Mouse (Mus musculus): ENCODE measurements around the gene Cln5. TPM values are rescaled to one million over a fixed set of nuclear protein-coding genes. Genes with fewer than 3 reads are reported as not detected.

The Cln5 gene
- 10 to 100 TPM; 14.4 to 15.2 TPM for total RNA-seq (2021)
- long read RNA-seq, experiment 1, transcript Cln5-201 (4 exons, 2,445 nt) = major isoform, 16 of 21 reads
- long read RNA-seq, experiment 1, partial matches to known transcripts = 2 of 21 reads
- long read RNA-seq, experiment 1, other reads (novel, unspliced or antisense) = 3 of 21 reads
- long read RNA-seq, experiment 2, transcript Cln5-201 (4 exons, 2,445 nt) = major isoform, 26 of 30 reads
- long read RNA-seq, experiment 2, partial matches to known transcripts = 0 of 30 reads
- long read RNA-seq, experiment 2, other reads (novel, unspliced or antisense) = 4 of 30 reads

- DNase-seq (ENCODE audit: low spot score in 2 of 2) = peak; percentile 95
Measured at GRCm38 (mm10) chr14:103069864-103070611, at the start of gene Cln5. Gene Cln5, plus strand, starts transcription at chr14:103070216.

GRCm38 (mm10) chr14:103029203-103029602 lies 40.8 kb upstream of the Cln5 start:
- DNase-seq (ENCODE audit: low spot score in 2 of 2) = no peak

GRCm38 (mm10) chr14:103033271-103033823 lies 36.7 kb upstream of the Cln5 start:
- DNase-seq (ENCODE audit: low spot score in 2 of 2) = no peak

GRCm38 (mm10) chr14:103034076-103034475 lies 35.9 kb upstream of the Cln5 start:
- DNase-seq (ENCODE audit: low spot score in 2 of 2) = no peak

GRCm38 (mm10) chr14:103037016-103037415 lies 33.0 kb upstream of the Cln5 start:
- no peak for DNase-seq (ENCODE audit: low spot score in 2 of 2)

GRCm38 (mm10) chr14:103046677-103047076 lies 23.3 kb upstream of the Cln5 start, which contains the start of gene Acod1:
Gene Acod1, plus strand, starts transcription at chr14:103046977.
- DNase-seq (ENCODE audit: low spot score in 2 of 2) = no peak

- DNase-seq (ENCODE audit: low spot score in 2 of 2) = no peak
Measured at GRCm38 (mm10) chr14:103048292-103049086, 21.5 kb upstream of the Cln5 start.

- DNase-seq (ENCODE audit: low spot score in 2 of 2) = peak; percentile 42 to 80
Measured at GRCm38 (mm10) chr14:103051159-103051769, 18.8 kb upstream of the Cln5 start.

GRCm38 (mm10) chr14:103054731-103055130 lies 15.3 kb upstream of the Cln5 start:
- DNase-seq (ENCODE audit: low spot score in 2 of 2) = no peak

- no peak for DNase-seq (ENCODE audit: low spot score in 2 of 2)
Measured at GRCm38 (mm10) chr14:103056601-103057000, 13.4 kb upstream of the Cln5 start.

- no peak for DNase-seq (ENCODE audit: low spot score in 2 of 2)
Measured at GRCm38 (mm10) chr14:103058998-103059397, 11.0 kb upstream of the Cln5 start.

- no peak for DNase-seq (ENCODE audit: low spot score in 2 of 2)
Measured at GRCm38 (mm10) chr14:103059495-103059894, 10.5 kb upstream of the Cln5 start.

- DNase-seq (ENCODE audit: low spot score in 2 of 2) = peak in 1 of 2 experiments; percentile 61
Measured at GRCm38 (mm10) chr14:103065294-103066167, 4.5 kb upstream of the Cln5 start.

GRCm38 (mm10) chr14:103069465-103069863 lies 552 bp upstream of the Cln5 start:
- no peak for DNase-seq (ENCODE audit: low spot score in 2 of 2)

- DNase-seq (ENCODE audit: low spot score in 2 of 2) = no peak
Measured at GRCm38 (mm10) chr14:103070790-103071189, 774 bp downstream of the Cln5 start.

- DNase-seq (ENCODE audit: low spot score in 2 of 2) = no peak
Measured at GRCm38 (mm10) chr14:103071471-103071870, 1.5 kb downstream of the Cln5 start.

GRCm38 (mm10) chr14:103072731-103073130 lies 2.7 kb downstream of the Cln5 start:
- DNase-seq (ENCODE audit: low spot score in 2 of 2) = no peak

- DNase-seq (ENCODE audit: low spot score in 2 of 2) = no peak
Measured at GRCm38 (mm10) chr14:103073825-103074224, 3.8 kb downstream of the Cln5 start.

- DNase-seq (ENCODE audit: low spot score in 2 of 2) = no peak
Measured at GRCm38 (mm10) chr14:103075166-103075565, 5.2 kb downstream of the Cln5 start.
